Mouse (Mus musculus) NIH3T3 (cell line): ENCODE measurements around the gene Dhx58.

Experiments used
- DNase-seq: peaks from one replicate; pipeline ENCODE4 v3.0.0-alpha.2; 2012; ENCODE audit warnings: low read depth

The Dhx58 gene

GRCm38 (mm10) chr11:100703851-100704531 lies at the start of gene Dhx58:
Gene Dhx58 (minus strand): TSS chr11:100704271.
- DNase-seq = peak; percentile 78

GRCm38 (mm10) chr11:100752294-100752693 lies 48.2 kb upstream of the Dhx58 start:
- no peak for DNase-seq

DNA sequence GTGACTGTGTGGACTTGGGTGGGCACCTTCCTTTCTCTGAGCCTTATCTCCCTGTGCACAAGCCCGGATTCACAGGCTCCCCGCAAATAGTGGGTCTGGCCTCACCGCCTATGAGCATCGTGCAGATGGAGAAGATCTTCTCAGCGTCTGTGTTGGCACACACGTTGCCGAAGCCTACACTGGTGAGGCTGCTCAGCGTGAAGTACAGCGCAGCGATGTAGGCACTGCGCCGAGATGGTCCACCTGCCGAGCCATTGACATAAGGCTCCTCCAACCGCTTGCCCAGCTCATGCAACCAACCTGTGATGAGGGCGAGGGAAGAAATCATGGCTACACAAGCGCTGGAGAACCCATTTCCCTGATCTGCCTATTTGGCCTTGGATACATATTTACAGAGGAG lies 46.1 kb upstream of the Dhx58 start:
- DNase-seq = no peak

- DNase-seq = no peak
Observed at GRCm38 (mm10) chr11:100749469-100749868, 45.4 kb upstream of the Dhx58 start.

GRCm38 (mm10) chr11:100748620-100749019 lies 44.5 kb upstream of the Dhx58 start:
- DNase-seq = no peak

GRCm38 (mm10) chr11:100747114-100747513 lies 43.0 kb upstream of the Dhx58 start:
- DNase-seq = no peak

GRCm38 (mm10) chr11:100746546-100746945 lies 42.5 kb upstream of the Dhx58 start:
- DNase-seq = no peak

DNA sequence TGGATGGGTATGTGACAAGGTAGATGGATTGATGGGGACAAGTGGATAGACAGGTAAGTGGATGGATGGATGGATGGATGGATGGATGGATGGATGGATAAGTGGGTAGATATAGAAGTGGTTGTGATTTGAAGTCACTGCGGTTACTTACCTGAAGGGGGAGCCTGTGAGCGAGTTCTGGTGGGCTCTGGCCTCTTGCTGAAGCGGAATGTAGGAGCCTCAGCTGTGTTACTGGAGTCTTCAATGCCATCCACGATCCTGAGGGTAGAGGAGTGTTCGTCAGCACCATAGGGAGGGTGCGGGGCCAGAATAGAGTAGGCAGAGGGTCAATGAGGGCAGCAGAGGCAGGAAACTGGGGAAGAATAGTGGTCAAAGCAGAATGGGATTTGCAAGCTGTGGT lies 41.0 kb upstream of the Dhx58 start:
- DNase-seq = peak; percentile 80

- no peak for DNase-seq
Observed at GRCm38 (mm10) chr11:100741348-100741747, 37.3 kb upstream of the Dhx58 start.

GRCm38 (mm10) chr11:100738749-100739148 lies 34.7 kb upstream of the Dhx58 start:
- no peak for DNase-seq

DNA sequence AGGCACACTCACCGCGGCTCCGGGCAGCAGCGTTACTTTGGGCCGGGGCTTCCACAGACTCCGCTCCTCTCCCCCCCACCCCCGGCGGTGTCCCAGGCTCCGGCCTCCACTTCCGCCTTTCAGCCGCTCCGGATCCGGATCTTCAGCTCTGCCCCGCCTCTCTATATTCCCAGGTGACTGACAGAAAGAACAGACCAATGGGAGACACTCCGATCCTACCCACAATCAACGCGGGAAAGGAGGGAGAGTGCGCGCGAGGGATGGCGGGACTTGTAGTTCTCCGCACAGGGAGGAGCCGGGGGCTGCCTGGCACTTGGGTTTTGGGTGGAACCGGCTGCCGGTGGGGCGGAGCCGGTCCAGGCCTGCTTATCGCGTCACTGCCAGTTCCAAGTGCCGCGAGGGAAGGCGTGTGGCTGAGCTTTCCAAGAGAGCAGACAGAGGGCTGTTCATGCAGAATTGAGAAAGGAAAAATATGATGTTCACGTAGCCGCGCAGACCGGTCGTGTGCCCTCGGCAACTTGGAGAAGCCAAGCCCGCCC lies 34.1 kb upstream of the Dhx58 start, which contains the start of gene Rab5c:
Rab5c (minus strand) TSS at position 150 of the 539 bp plus-strand sequence.
- DNase-seq = peak; percentile 99

GRCm38 (mm10) chr11:100737105-100737733 lies 33.1 kb upstream of the Dhx58 start:
- DNase-seq = no peak

DNA sequence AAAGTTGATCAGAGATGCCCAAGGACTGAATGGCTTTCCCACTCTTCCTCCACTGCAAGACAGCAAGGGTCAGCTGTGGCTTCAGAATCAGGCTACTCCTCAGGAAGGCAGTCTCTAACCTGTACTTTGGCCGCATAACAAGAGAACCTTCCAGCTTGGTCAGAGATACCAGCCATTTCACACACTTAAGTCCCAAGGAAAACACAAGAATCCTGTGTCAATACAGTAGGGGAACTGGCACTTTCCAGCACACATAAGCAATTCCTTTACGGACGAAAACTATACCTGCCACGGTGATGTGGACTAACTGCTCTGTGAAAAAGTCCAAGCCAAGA lies 32.6 kb upstream of the Dhx58 start:
- no peak for DNase-seq

DNA sequence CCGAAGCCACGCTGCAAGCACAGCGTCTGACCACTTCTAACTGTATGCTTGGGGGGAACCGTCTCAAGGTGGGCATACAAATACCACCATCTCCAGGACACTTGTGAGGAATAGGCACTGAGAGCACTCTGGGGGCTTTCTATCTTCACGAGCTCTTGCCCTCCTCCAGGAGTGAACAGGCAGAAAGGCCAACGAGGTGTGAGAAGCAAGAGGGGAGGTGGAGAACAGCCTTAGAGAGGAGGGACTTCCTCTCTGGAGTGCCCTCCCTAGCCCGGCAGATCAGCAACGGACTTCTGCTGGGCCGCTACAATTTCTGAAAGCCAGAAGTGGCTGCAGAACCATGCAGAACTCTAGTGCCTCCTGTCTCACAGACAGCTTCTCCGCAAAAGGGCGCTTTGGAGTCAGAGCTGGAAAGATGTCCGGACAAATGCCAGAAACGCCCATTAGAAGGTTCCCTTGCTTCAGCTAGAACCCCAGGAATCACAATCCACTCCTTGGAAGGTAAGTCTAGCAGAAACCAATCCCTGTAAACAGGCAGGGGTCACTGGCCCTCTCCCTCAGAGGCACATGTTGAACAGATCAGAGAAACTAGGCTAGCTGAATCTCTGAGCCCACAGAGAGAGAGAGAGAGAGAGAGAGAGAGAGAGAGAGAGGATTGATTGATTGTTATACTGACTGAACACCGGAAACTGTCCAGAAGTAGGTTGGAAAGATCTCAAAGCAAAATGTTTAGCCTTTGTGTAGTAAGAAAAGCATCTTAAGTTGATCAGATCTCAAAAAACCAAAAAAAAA lies 32.1 kb upstream of the Dhx58 start:
- no peak for DNase-seq

GRCm38 (mm10) chr11:100735134-100735865 lies 31.2 kb upstream of the Dhx58 start:
- DNase-seq = peak; percentile 26

GRCm38 (mm10) chr11:100730477-100731205 lies 26.6 kb upstream of the Dhx58 start:
- no peak for DNase-seq

DNA sequence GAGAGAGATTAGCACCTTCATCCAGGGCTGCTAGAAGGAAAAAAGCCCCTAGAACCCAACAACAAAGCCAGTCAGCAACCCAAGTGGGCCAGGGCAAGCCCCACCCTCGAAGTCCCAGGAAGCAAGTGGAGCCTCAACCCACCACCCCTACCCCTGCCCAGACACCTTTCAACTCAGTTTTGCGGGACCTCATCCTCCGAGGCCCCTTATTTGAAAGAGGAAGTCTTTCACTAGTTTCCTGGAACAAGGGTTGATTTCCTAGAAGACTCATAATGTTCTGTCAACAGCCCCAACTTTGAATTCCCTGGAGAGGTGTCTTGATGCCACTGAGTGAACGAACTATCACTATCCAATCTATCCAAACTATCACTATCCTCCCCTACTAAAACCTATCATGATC lies 25.9 kb upstream of the Dhx58 start:
- DNase-seq = no peak

DNA sequence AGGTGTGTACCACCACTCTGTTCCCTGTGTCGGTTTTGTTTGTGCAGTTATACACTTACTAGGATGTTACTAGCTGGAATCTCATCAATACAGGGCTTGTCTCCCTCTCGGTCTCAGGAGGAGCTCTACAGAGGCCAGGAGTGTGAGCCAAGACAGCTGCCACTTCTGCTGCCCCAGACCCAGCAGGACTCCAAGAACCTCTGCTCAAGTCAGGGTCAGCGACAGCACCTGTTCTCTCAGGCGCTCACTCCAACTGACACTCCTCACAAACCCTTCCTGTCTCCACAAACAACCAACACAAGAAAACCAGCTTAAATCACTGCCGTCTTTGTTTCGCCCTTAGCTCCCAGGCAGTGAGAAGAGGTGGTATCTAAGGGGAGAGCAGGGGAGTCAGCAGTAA lies 24.5 kb upstream of the Dhx58 start:
- no peak for DNase-seq

- DNase-seq = no peak
Observed at GRCm38 (mm10) chr11:100727201-100727600, 23.1 kb upstream of the Dhx58 start.

GRCm38 (mm10) chr11:100724919-100725512 lies 20.9 kb upstream of the Dhx58 start:
- no peak for DNase-seq

GRCm38 (mm10) chr11:100722493-100723028 lies 18.5 kb upstream of the Dhx58 start:
- no peak for DNase-seq
